Mouse (Mus musculus) olfactory bulb, adult 2 months (tissue): Measurements from ENCODE around the gene St6galnac3.

Source experiments
- CTCF ChIP-seq: fragments of 200-500 bp; IDR thresholded peaks from 2 replicates; pipeline ENCODE4 v1.5.1; 2012; ENCODE audit warnings: low read depth, mild to moderate bottlenecking, low read length, moderate library complexity; ENCODE audit not compliant: insufficient read depth
- POLR2A ChIP-seq: fragments of 200-500 bp; IDR thresholded peaks from 2 replicates; pipeline ENCODE4 v1.6.1; 2012; ENCODE audit warnings: mild to moderate bottlenecking, low read depth, low read length, moderate library complexity; ENCODE audit not compliant: insufficient read depth

GRCm38 (mm10) chr3:153721525-153721924 is 3.4 kb downstream of the St6galnac3 start:
- no peak for TF ChIP-seq CTCF
- no peak for TF ChIP-seq POLR2A
